Mouse (Mus musculus) heart, postnatal 0 days (tissue): Measurements from ENCODE around the gene Cdca5.

Source experiments
- CTCF ChIP-seq: IDR thresholded peaks from 2 replicates; pipeline ENCODE4 v1.5.1; 2016; ENCODE audit warnings: antibody characterized with exemption, control low read depth, low read depth
- EP300 ChIP-seq: IDR thresholded peaks from 2 replicates; pipeline ENCODE4 v1.6.1; 2016; ENCODE audit warnings: antibody characterized with exemption, low read depth

DNA sequence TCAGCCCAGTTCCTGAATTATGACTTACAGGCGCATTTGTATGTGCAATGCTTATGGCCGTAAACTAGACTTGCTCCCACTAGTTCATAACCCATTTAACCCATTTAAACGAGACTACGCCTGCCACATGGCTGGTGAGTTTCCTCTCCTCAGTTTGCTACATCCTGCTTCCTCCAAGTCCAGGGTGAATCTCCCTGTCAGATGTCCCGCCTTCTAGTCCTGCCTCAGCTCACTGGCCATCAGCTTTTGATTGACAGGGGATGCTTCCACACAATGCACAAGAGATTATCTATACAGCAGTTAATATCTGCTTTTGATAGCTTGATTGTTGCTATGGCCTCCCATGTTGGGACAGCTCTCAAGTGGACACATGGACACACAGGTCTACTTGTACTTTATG is 30.5 kb upstream of the Cdca5 start:
- TF ChIP-seq CTCF (no peak), EP300 (no peak)
